Mouse (Mus musculus): ENCODE measurements at regions not wholly inside any gene's neighbourhood (a gene's known extent, or its start where the extent isn't known, plus 50 kb on each side); places are given as distances from the start of the nearest gene placed in this dataset.

- no peaks in the 10 kb centered on the region for H3K4me1 ChIP-seq (replicated peaks)
- WGBS, result 63% methylated on average over 4 of the region's 4 CpGs
- ATAC-seq (replicated peaks; ENCODE audit: insufficient number of reproducible peaks, insufficient read depth, low FRiP score, low read depth), result no peak
Observed at GRCm38 (mm10) chr3:29890764-29891163, 657.0 kb downstream of the Mecom start.

GRCm38 (mm10) chr3:29890286-29890685 is 657.5 kb downstream of the Mecom start:
- 53% methylated on average over 1 of the region's 1 CpGs for WGBS
- Histone ChIP-seq H3K27ac (no peak overlapping the region), H3K36me3 (no peaks in the 10 kb centered on the region), H3K4me1 (replicated peaks) (no peaks in the 10 kb centered on the region), H3K4me2 (no peak overlapping the region), H3K9ac (no peak overlapping the region), H3K9me3 (replicated peaks) (no peaks in the 10 kb centered on the region), H3K27me3 (no peaks in the 10 kb centered on the region), H3K4me3 (no peak overlapping the region)
- no peak for ATAC-seq (replicated peaks; ENCODE audit: insufficient number of reproducible peaks, insufficient read depth, low FRiP score, low read depth)

More at GRCm38 (mm10) chr3:29890764-29891163, 657.0 kb downstream of the Mecom start:
- Histone ChIP-seq H3K9ac (no peak overlapping the region), H3K9me3 (replicated peaks) (no peaks in the 10 kb centered on the region), H3K27ac (no peak overlapping the region), H3K36me3 (no peaks in the 10 kb centered on the region), H3K4me2 (no peak overlapping the region), H3K27me3 (no peaks in the 10 kb centered on the region), H3K4me3 (no peak overlapping the region)

GRCm38 (mm10) chr3:29889638-29890037 is 658.2 kb downstream of the Mecom start:
- WGBS, result 63% methylated on average over 2 of the region's 2 CpGs
- no peak overlapping the region for H3K27ac ChIP-seq
- no peak overlapping the region for H3K4me2 ChIP-seq
- no peak for ATAC-seq (replicated peaks; ENCODE audit: insufficient number of reproducible peaks, insufficient read depth, low FRiP score, low read depth)
- no peaks in the 10 kb centered on the region for H3K4me1 ChIP-seq (replicated peaks)
- H3K36me3 ChIP-seq, result no peaks in the 10 kb centered on the region
- no peaks in the 10 kb centered on the region for H3K9me3 ChIP-seq (replicated peaks)
- H3K4me3 ChIP-seq, result no peak overlapping the region
- H3K9ac ChIP-seq, result no peak overlapping the region
- no peaks in the 10 kb centered on the region for H3K27me3 ChIP-seq

- WGBS, result 46% methylated on average over 3 of the region's 3 CpGs
- Histone ChIP-seq H3K27me3 (no peaks in the 10 kb centered on the region), H3K4me3 (no peak overlapping the region), H3K4me2 (no peak overlapping the region), H3K27ac (no peak overlapping the region), H3K4me1 (replicated peaks) (no peaks in the 10 kb centered on the region), H3K36me3 (no peaks in the 10 kb centered on the region), H3K9me3 (replicated peaks) (no peaks in the 10 kb centered on the region), H3K9ac (no peak overlapping the region)
- no peak for ATAC-seq (replicated peaks; ENCODE audit: insufficient number of reproducible peaks, insufficient read depth, low FRiP score, low read depth)
Observed at GRCm38 (mm10) chr3:29879966-29880365, 667.8 kb downstream of the Mecom start.

DNA sequence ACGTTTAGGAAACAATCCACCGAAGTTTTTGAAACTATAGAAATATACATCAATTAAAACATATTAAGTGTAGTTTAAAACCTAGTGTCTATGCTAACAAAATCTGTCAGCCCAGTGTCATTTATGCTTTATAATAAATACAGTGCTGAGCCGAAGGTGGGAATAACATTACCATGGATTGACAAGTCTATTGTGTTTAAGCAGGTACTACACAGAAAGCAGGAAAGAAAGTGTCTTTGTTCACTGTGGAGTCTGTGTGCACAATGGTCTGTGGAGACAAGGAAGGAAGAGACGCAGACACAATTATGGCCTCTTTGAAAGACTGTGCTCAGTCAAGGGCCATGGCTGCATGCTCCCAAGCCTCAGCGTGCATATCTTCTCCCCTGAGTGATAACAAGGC is 672.0 kb downstream of the Mecom start:
- Histone ChIP-seq H3K27ac (no peak overlapping the region), H3K4me1 (replicated peaks) (no peaks in the 10 kb centered on the region), H3K36me3 (no peaks in the 10 kb centered on the region), H3K4me3 (no peak overlapping the region), H3K9me3 (replicated peaks) (no peaks in the 10 kb centered on the region), H3K4me2 (no peak overlapping the region), H3K9ac (no peak overlapping the region), H3K27me3 (no peaks in the 10 kb centered on the region)
- 65% methylated on average over 5 of the region's 5 CpGs for WGBS
- no peak for ATAC-seq (replicated peaks; ENCODE audit: insufficient number of reproducible peaks, insufficient read depth, low FRiP score, low read depth)

- H3K9me3 ChIP-seq (replicated peaks), result no peaks in the 10 kb centered on the region
- no peak overlapping the region for H3K27ac ChIP-seq
- H3K36me3 ChIP-seq, result no peaks in the 10 kb centered on the region
- no peaks in the 10 kb centered on the region for H3K27me3 ChIP-seq
- no peaks in the 10 kb centered on the region for H3K4me1 ChIP-seq (replicated peaks)
- H3K4me3 ChIP-seq, result no peak overlapping the region
- no peak overlapping the region for H3K4me2 ChIP-seq
- no peak for ATAC-seq (replicated peaks; ENCODE audit: insufficient number of reproducible peaks, insufficient read depth, low FRiP score, low read depth)
- H3K9ac ChIP-seq, result no peak overlapping the region
- 75% methylated on average over 4 of the region's 4 CpGs for WGBS
Observed at GRCm38 (mm10) chr3:29862437-29862836, 685.4 kb downstream of the Mecom start.

DNA sequence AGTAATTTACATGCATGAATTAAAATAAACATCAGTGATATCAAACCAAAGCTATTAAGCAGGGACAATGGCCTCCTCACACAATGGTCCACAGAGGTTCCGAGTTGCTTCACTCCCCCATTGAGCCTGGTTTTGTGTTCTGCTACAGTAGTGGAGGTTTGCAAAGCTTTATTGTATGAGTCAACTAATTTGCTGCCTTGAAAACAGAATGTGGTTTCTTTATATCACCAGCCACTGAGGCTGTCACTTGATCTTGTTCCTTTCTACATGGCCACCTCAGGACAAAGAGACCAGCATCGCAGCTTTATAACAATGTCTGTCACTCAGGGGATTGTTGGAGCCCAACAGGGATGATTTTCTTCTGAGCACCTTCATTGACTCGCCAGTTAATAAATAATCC is 695.3 kb downstream of the Mecom start:
- Histone ChIP-seq H3K27ac (no peak overlapping the region), H3K4me2 (no peak overlapping the region), H3K4me3 (no peak overlapping the region), H3K9me3 (replicated peaks) (no peaks in the 10 kb centered on the region), H3K36me3 (no peaks in the 10 kb centered on the region), H3K9ac (no peak overlapping the region), H3K4me1 (replicated peaks) (no peaks in the 10 kb centered on the region), H3K27me3 (no peaks in the 10 kb centered on the region)
- ATAC-seq (replicated peaks; ENCODE audit: insufficient number of reproducible peaks, insufficient read depth, low FRiP score, low read depth), result no peak
- 71% methylated on average over 3 of the region's 3 CpGs for WGBS

DNA sequence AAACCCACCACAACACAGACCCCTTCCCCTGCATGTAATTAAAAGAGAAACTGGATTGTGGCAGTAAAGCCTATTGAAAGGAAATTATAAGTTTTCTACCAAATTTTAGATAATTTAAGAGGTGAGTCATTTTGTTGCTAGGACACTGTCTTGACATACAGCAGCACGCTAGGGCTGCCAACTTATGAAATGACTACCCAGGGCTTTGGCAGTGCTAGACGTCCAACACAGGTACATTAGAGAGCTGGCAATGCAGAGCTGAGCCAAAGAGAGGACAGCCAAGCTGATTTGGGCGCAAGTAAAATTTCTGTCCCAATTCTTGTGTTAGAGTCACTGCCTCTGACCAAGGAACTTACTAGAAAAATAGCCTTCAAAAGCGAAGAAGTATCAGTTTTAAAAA is 712.4 kb downstream of the Mecom start:
- no peaks in the 10 kb centered on the region for H3K36me3 ChIP-seq
- H3K9me3 ChIP-seq (replicated peaks), result no peaks in the 10 kb centered on the region
- no peak overlapping the region for H3K4me3 ChIP-seq
- H3K4me2 ChIP-seq, result no peak overlapping the region
- no peaks in the 10 kb centered on the region for H3K27me3 ChIP-seq
- no peak overlapping the region for H3K9ac ChIP-seq
- no peak overlapping the region for H3K27ac ChIP-seq
- H3K4me1 ChIP-seq (replicated peaks), result no peaks in the 10 kb centered on the region
- ATAC-seq (replicated peaks; ENCODE audit: insufficient number of reproducible peaks, insufficient read depth, low FRiP score, low read depth), result no peak
- 68% methylated on average over 4 of the region's 4 CpGs for WGBS

DNA sequence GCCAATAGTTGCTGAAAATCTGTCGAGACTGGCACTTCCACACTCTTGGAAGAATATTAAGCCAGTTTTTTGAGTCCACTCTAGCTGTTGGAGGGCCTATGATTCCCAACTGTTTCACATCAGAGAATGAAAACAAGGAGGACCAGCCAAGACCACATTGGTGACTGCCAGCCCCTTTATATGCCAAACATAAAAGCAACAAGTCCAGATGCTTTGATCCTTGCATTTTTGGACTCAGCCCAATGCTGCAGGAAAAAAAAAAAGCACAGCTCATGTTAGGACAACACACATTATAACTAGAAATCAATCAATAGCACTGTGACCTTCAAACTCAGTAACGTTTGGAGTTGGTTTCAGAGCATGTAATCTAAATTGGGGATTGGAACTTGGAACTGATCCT is 712.9 kb downstream of the Mecom start:
- no peak overlapping the region for H3K27ac ChIP-seq
- ATAC-seq (replicated peaks; ENCODE audit: insufficient number of reproducible peaks, insufficient read depth, low FRiP score, low read depth), result no peak

DNA sequence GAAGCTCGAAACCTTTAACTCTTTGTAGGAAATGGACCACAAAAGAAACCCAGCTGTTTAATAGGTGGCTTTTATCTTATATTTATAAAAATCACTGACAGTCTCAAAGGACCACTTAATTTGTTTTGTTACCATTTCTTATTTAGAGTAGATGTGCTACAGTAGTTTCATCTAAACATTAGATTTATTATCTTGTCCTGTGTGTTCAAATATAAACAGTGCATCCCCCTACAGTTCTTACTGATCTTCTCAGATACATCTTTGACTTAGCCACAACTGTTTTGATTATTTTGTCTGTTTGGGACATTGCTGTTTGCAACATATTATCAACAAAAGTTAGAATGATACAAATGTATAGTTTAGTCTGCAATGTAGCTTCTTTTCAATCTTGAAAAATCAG is 716.5 kb downstream of the Mecom start:
- no peak overlapping the region for H3K9ac ChIP-seq
- no peak for ATAC-seq (replicated peaks; ENCODE audit: insufficient number of reproducible peaks, insufficient read depth, low FRiP score, low read depth)
- H3K9me3 ChIP-seq (replicated peaks), result no peaks in the 10 kb centered on the region
- WGBS, result 54% methylated on average over 1 of the region's 1 CpGs
- H3K36me3 ChIP-seq, result no peaks in the 10 kb centered on the region
- no peaks in the 10 kb centered on the region for H3K4me1 ChIP-seq (replicated peaks)
- H3K4me3 ChIP-seq, result no peak overlapping the region
- H3K27ac ChIP-seq, result no peak overlapping the region
- no peak overlapping the region for H3K4me2 ChIP-seq
- H3K27me3 ChIP-seq, result no peaks in the 10 kb centered on the region

More for the DNA sequence above, 712.9 kb downstream of the Mecom start:
- 45% methylated on average over 2 of the region's 2 CpGs for WGBS
- Histone ChIP-seq H3K4me3 (no peak overlapping the region), H3K4me1 (replicated peaks) (no peaks in the 10 kb centered on the region), H3K9me3 (replicated peaks) (no peaks in the 10 kb centered on the region), H3K9ac (no peak overlapping the region), H3K27me3 (no peaks in the 10 kb centered on the region), H3K36me3 (no peaks in the 10 kb centered on the region), H3K4me2 (no peak overlapping the region)

- Histone ChIP-seq H3K4me1 (replicated peaks) (no peaks in the 10 kb centered on the region), H3K27me3 (no peaks in the 10 kb centered on the region), H3K9ac (no peak overlapping the region), H3K9me3 (replicated peaks) (no peaks in the 10 kb centered on the region), H3K36me3 (no peaks in the 10 kb centered on the region), H3K27ac (no peak overlapping the region), H3K4me2 (no peak overlapping the region), H3K4me3 (no peak overlapping the region)
- WGBS, result 71% methylated on average over 10 of the region's 10 CpGs
- ATAC-seq (replicated peaks; ENCODE audit: insufficient number of reproducible peaks, insufficient read depth, low FRiP score, low read depth), result no peak
Observed at GRCm38 (mm10) chr3:29822622-29823370, 725.0 kb downstream of the Mecom start.

DNA sequence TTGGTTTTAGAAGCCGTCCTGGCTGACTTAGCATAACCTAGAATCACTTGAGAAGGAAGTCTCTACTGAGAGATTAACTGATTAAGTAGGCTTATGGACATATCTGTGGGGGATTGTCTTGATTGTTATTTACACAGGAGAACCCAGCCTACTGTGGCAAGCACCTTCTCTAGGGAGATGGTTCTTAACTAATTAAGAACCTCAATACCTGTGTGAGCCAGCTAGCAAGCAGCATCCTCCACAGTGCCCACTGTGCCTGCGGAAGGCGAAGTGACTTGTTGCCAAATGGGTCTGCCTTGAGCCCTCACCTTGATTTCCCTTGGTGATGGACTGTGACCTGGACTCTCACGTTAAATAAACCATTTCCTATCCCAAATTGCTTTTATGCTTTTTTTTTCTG is 730.8 kb downstream of the Mecom start:
- Histone ChIP-seq H3K4me3 (no peak overlapping the region), H3K4me2 (no peak overlapping the region), H3K27ac (no peak overlapping the region), H3K9me3 (replicated peaks) (no peaks in the 10 kb centered on the region), H3K4me1 (replicated peaks) (no peaks in the 10 kb centered on the region), H3K9ac (no peak overlapping the region), H3K36me3 (no peaks in the 10 kb centered on the region), H3K27me3 (0 out of 2 replicates have a peak, but pooled peaks cover 2% of the 10 kb centered on the region)
- ATAC-seq (replicated peaks; ENCODE audit: insufficient number of reproducible peaks, insufficient read depth, low FRiP score, low read depth), result no peak
- 76% methylated on average over 4 of the region's 4 CpGs for WGBS

Data from heart, embryonic 15.5 days (tissue).